Mouse (Mus musculus): ENCODE results near the gene Pax7.

The Pax7 gene

GRCm38 (mm10) chr4:139746177-139746576 is 87.2 kb downstream of the Pax7 start:
- no peak for DNase-seq

- no peak for DNase-seq
These were observed 88.4 kb downstream of the Pax7 start for GRCm38 (mm10) chr4:139744765-139745395.

DNA sequence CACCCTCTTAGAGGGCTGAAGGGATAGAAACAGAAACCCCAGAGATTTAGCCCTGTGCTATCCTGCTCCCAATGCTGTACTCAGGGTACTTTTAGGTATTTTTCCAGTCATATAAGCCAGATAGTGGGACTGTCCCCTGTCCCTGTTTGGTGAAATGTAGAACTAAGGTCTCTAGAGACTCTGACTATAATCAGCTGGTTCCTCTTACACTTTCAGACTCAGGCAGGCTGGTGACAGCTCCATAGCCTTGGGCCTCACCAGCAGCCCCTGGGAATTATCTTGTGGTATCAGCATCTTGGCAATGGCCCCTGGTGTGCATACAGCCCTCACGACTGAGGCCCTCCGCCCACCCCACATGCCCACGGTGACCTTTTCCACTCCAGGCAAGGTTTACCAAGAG is 89.7 kb downstream of the Pax7 start:
- DNase-seq, result no peak

DNA sequence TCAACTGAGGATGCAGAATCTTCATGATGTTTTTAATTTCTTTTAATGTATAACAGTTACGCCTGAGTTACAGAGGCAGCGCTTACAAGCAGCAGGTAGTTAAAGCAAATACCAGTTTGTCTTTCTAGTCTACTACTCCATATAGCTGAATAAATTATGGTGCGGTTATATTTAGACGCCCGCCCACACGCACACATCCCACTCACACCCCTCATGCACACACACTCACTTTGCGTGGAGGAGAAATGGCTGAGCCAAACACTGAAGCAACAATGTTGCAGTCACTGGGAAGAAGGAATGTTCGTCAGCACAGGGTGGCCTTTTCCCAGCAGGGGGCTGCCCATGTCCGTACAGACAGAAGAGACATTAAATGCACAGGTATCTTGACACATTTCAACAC is 96.3 kb downstream of the Pax7 start:
- DNase-seq, result no peak

- DNase-seq, result no peak
These were observed 106.2 kb downstream of the Pax7 start for GRCm38 (mm10) chr4:139727101-139727500.

- DNase-seq, result no peak
These were observed 107.9 kb downstream of the Pax7 start for GRCm38 (mm10) chr4:139725421-139725820.

GRCm38 (mm10) chr4:139724296-139724695 is 109.0 kb downstream of the Pax7 start:
- DNase-seq, result no peak

DNA sequence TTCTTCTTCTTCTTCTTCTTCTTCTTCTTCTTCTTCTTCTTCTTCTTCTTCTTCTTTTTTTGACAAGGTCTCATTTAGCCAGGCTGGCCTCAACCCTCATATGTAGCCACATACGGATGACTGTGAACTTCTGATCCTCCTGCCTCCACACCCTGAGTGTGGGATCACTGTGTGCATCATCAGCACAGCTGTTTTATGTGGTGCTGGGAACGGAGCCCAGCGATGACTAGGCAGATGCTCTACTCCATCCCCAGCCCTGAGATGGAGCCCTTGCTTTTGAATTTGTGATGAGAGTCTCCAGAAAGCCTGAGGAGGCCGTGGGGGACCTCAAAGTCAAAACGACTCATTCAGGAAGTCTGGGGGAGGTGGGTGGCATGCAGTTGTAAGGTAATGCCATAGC is 114.3 kb downstream of the Pax7 start:
- DNase-seq, result no peak

DNA sequence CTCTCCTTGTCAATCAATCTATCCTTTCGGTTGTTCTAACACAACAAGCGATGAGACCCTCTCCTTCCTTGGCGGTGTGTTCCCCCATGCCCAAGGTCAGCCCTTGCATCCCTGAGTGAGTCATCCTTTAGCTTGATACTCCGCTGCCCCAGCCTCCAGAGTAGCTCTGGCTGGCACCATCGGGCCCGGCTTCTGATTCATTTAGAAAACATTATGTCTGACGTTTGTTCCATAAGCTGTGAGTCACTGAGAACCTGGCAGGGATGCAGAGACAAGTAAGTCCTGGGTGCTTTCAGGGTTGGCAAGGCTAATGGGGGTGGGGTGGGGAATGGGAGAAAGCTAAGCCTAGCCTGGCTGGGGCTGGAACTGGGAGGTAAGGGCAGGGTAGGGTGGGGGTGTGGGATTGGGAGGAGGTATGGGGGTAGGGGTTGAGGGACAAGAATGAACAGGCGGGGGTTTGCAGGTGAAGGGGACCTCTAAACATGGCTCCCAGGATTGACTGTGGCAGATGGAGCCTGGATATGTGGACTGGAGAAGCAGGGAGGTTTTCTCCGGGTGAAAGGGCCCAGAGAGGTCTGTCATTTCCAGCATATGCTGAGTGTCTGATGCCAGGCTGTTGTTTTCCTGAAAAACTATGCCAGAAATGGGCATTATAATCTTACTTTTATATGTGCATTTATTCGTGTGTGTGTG is 116.7 kb downstream of the Pax7 start:
- DNase-seq, result no peak

GRCm38 (mm10) chr4:139715241-139715932 is 117.9 kb downstream of the Pax7 start:
- no peak for DNase-seq

DNA sequence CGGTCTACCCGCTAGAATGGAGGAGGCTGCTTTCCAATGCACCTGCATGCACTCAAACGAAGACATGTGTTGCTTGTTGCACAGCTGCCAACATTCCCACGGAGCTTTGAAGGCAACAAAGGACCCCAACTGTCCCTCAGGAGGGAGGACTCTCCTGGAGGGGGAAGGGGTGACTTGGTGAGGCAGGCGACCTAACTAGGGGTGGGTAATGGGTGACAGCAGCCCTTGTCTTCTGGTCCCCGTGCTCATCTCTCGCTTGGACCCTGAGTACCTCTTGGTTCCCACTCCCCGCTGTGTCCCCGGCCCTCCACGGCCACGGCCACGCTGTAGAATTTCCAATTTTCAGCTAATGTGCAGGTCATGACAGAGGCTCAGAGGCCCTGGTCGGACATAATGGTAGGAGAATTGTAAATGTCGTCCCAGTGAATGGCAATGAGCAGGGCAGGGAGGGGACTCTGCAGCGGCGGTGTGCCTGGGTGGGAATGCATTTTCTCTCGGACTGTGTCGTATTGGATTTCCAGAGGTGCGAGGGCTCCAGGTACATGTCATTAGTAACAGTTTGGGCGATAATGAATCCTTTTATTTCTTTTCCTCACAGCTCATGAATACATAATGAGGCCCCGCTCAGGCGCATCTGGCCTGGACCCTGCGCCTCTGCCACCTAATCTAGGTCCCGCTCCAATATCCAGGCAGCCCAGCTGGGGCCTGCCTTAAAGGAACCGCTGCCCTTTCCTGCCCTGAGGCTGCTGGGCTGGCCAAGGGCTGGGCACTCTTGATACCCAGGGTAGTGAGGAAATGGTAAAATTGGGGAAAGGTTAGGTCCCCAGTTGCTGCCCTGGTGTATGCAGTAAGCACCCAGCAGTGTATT is 122.6 kb downstream of the Pax7 start:
- no peak for DNase-seq

- DNase-seq, result no peak
These were observed 127.3 kb downstream of the Pax7 start for GRCm38 (mm10) chr4:139705986-139706385.

DNA sequence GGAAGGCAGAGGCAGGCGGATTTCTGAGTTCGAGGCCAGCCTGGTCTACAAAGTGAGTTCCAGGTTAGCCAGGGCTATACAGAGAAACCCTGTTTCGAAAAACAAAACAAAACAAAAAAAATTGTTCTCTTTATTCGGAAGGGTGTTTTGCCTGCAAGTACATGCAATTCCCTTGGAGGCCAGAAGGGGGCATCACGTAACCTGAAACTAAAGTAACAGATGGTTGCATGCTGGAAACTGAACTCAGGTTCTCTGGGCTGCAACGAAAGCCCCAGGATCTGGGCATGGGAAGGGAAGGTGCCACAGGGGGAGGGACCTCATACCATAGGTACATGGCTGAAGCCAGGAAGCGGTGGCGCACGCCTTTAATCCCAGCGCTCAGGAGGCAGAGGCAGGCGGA is 129.9 kb downstream of the Pax7 start:
- peak; percentile 50 for DNase-seq

DNA sequence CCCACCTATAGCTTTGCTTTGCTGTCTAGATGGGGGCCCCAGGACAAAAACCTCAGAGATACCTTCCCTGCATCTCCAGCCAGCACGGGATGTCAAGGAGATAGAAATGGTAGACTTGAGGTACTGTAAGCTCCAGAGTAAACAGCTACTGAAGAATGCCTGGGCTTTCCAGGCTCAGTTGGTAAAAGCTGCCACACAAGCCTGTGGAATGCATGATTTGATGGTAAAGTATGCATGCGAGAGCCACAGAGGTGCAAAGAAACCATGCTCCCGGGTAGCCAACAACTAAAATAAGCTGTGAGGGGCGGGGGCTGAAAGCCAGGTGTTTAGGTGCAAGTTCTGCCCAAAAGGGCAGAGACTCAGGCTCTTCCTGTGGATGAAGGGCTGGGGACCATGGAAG is 130.4 kb downstream of the Pax7 start:
- DNase-seq, result no peak

- no peak for DNase-seq
These were observed 134.7 kb downstream of the Pax7 start for GRCm38 (mm10) chr4:139698602-139699001.

GRCm38 (mm10) chr4:139697755-139698154 is 135.6 kb downstream of the Pax7 start:
- no peak for DNase-seq

GRCm38 (mm10) chr4:139693315-139693714 is 140.0 kb downstream of the Pax7 start:
- no peak for DNase-seq

DNA sequence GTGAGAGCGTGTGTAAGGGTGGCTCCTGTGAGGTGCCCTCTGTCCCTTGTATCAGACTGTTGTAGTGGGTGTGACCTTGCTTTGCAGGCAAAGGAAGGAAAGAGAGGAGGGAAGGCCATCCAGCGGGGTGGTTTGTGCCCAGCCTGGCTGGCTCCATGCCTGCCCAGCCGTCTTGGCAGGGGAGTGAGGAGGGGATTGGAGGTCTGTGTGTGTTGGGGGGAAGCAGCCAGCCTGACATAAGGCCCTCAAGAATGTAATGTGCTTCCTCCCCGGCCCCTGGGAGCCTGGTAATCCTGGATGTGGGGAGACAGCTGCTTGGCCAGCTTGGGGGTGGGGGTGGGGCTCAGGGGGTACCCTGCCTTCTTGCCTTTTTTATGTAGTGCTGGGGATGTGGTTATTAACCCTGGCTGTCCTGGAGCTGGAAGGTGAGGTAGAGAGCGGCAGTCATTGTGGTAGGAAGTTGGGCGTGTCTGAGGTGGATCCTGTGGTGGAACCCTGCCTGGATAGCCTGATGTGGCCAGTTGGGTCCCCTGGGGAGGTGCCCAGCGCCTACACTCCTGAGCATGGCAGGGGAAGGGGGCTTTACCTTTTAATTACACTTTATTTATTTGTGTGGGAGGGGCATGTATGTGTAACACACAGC is 143.6 kb downstream of the Pax7 start:
- DNase-seq, result no peak

DNA sequence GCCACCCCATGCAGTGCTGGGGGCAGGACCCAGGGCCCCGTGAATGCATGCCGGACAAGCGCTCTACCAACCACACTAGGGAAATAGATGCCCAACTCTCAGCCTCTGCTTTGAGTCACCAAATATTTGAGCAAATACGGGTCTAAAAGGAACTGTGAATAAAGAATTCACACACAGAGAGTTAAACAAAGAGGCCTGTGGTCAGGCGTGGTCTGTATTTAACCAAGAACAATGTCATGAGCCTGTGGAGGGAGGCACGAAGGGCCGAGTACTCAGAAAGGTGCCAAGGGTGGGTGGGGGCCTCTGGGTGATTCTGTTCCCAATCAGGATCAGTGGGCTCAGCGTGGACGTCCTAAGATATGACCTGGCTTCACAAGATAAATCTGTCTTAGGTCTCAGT is 145.3 kb downstream of the Pax7 start:
- DNase-seq, result no peak
